Mouse (Mus musculus) hindbrain, embryonic 14.5 days (tissue): ENCODE data around the gene Gpr137. TPM values are rescaled to one million over a fixed set of nuclear protein-coding genes. Genes with fewer than 3 reads are reported as not detected.

Experiments
- ATAC-seq: fragments of 200-750 bp; cut with Nextera tagmentation; 2 replicates; pipeline ENCODE4 v1.8.0; 2017; ENCODE audit warnings: moderate number of reproducible peaks, mild to moderate bottlenecking, moderate TSS enrichment, moderate library complexity; ENCODE audit not compliant: low FRiP score
- DNase-seq: peaks from one replicate; pipeline ENCODE4 v3.0.0-alpha.2; 2015; ENCODE audit warnings: low spot score
- H3K27ac ChIP-seq: fragments of 300-500 bp; sonication (generic); 2 replicates; pipeline ENCODE4 v1.5.1; 2014; ENCODE audit warnings: mild to moderate bottlenecking, moderate library complexity
- H3K27me3 ChIP-seq: fragments of 300-500 bp; sonication (generic); 2 replicates; pipeline ENCODE4 v1.6.1; 2014; ENCODE audit warnings: mild to moderate bottlenecking, low read length, mixed read lengths; ENCODE audit not compliant: control insufficient read depth, insufficient read depth
- H3K36me3 ChIP-seq: fragments of 300-500 bp; sonication (generic); replicated peaks from 2 replicates; pipeline ENCODE4 v1.6.1; 2014; ENCODE audit not compliant: control insufficient read depth, insufficient read depth
- H3K4me1 ChIP-seq: fragments of 300-500 bp; sonication (generic); replicated peaks from 2 replicates; pipeline ENCODE4 v1.6.1; 2014; ENCODE audit warnings: antibody characterized with exemption, low read length, mixed read lengths; ENCODE audit not compliant: control insufficient read depth, insufficient read depth
- H3K4me2 ChIP-seq: fragments of 300-500 bp; sonication (generic); replicated peaks from 2 replicates; pipeline ENCODE4 v1.6.1; 2014; ENCODE audit warnings: mild to moderate bottlenecking, moderate library complexity
- H3K4me3 ChIP-seq: fragments of 300-500 bp; sonication (generic); replicated peaks from 2 replicates; pipeline ENCODE4 v1.5.1; 2014; ENCODE audit warnings: mild to moderate bottlenecking, low read length
- H3K9ac ChIP-seq: fragments of 300-500 bp; sonication (generic); 2 replicates; pipeline ENCODE4 v1.6.1; 2014
- H3K9me3 ChIP-seq: fragments of 300-500 bp; sonication (generic); 2 replicates; pipeline ENCODE4 v1.6.1; 2016; ENCODE audit warnings: low read length; ENCODE audit not compliant: control insufficient read depth
- WGBS: fragments of 180-500 bp; shearing (Covaris S2); extraction: QIAGEN DNeasy Blood & Tissue Kit; methylation state at CpG from one replicate; pipeline ENCODE4 v1.1.7; 2014; 5-methylcytosine and 5-hydroxymethylcytosine counted together
- polyA plus RNA-seq: library from polyadenylated mRNA; unstranded; fragments of >200 nt; fragmentation: Nextera tagmentation; extraction: Ambion mirVana; gene quantifications from 2 replicates; pipeline ENCODE4 v1.2.1, GENCODE M21; 2014

Gpr137 gene
- polyA plus RNA-seq, 1 experiment from 2014 or later = 60.2 TPM

DNA sequence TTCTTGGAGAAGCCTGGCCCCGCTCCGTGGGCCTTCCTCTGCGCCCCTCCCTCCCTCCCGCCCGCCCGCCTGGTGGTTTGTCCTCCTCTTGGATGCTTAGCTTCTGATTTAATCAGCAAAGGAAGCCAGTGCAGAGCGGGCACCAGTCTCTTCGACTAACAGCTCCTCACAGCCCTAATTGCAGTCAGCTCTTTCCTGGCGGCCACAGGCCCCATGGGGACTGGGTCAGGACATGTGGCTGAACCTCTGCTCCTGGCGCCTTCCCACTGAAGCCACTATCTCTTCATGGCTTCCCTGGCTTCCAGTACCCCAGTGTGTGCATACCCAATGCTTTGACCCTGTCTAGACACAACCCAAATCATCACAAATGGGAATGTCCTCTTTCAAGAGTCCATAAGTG lies 14.2 kb upstream of the Gpr137 start:
- Histone ChIP-seq H3K4me3 (no peak overlapping the region), H3K27ac (no peak overlapping the region), H3K36me3 (peaks cover 19% of the 10 kb centered on the region; the same call in 1 of the 2 replicates), H3K27me3 (no peaks in the 10 kb centered on the region), H3K9me3 (no peaks in the 10 kb centered on the region), H3K4me1 (peaks cover 9% of the 10 kb centered on the region), H3K4me2 (no peak overlapping the region), H3K9ac (no peak overlapping the region)
- 83% methylated on average over 10 of the region's 10 CpGs for WGBS
- DNase-seq (no peak), ATAC-seq (no peak)

DNA sequence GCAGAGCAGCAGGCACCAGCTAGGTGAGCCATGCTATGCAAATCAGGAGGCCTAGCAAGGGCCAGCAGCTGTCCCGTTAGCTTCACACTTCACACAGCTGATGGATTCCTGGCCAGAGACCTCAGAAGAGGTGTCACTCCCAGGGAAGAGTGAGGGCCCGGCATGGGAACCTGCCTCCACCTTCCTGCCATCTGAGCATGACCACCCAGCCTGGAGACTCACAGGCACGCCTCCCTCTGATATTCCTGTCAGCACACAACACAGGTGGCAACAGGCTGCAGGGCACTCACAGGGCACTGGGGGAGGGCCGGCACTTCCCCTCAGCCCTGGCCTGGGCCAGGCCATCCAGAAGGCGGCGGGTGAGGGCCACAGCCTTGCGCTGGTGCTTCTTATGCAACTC lies 13.1 kb upstream of the Gpr137 start:
- Histone ChIP-seq H3K36me3 (peaks cover 19% of the 10 kb centered on the region; the same call in 1 of the 2 replicates), H3K27me3 (no peaks in the 10 kb centered on the region), H3K27ac (no peak overlapping the region), H3K9me3 (no peaks in the 10 kb centered on the region), H3K9ac (no peak overlapping the region), H3K4me3 (no peak overlapping the region), H3K4me2 (no peak overlapping the region), H3K4me1 (peaks cover 9% of the 10 kb centered on the region)
- no peak for ATAC-seq
- 90% methylated on average over 7 of the region's 7 CpGs for WGBS
- DNase-seq = no peak

DNA sequence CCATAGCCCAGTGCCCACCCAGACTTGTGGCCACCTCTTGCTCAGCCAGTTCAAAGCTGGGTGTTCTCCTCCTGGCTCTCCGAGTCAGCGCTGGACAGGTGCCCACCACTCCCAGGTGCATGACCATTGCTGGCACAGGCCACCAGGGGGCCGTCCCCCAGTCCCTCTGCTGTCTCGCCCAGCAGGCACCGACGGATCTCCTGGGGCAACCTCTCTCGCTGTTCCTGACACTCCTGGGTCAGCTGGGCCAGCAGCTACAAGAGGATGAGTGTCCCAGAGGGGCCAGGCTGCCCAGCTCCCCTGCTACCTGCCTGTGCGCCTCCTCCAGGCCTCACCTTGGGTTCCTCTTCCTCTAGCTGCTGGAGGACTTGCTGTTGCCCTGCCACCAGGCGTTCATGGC lies 11.8 kb upstream of the Gpr137 start:
- H3K27me3 ChIP-seq = no peaks in the 10 kb centered on the region
- no peak overlapping the region for H3K4me2 ChIP-seq
- DNase-seq (no peak), ATAC-seq (no peak)
- no peak overlapping the region for H3K4me3 ChIP-seq
- H3K27ac ChIP-seq = no peak overlapping the region
- H3K9me3 ChIP-seq = no peaks in the 10 kb centered on the region
- H3K4me1 ChIP-seq = peaks cover 19% of the 10 kb centered on the region
- whole genome bisulfite sequencing = 60% methylated on average over 9 of the region's 9 CpGs
- no peak overlapping the region for H3K9ac ChIP-seq
- 0 out of 2 replicates have a peak, but pooled peaks cover 19% of the 10 kb centered on the region for H3K36me3 ChIP-seq

- DNase-seq (no peak), ATAC-seq (no peak)
- WGBS = 41% methylated on average over 3 of the region's 3 CpGs
- H3K27me3 ChIP-seq = no peaks in the 10 kb centered on the region
- H3K4me2 ChIP-seq = peak overlapping the region; percentile 93
- peak overlapping the region; percentile 90; the same call in 1 of the 2 replicates for H3K27ac ChIP-seq
- peaks cover 19% of the 10 kb centered on the region for H3K4me1 ChIP-seq
- H3K9me3 ChIP-seq = no peaks in the 10 kb centered on the region
- H3K36me3 ChIP-seq = peaks cover 13% of the 10 kb centered on the region; the same call in 1 of the 2 replicates
- H3K9ac ChIP-seq = peak overlapping the region; percentile 63
- H3K4me3 ChIP-seq = peak overlapping the region; percentile 47; the same call in 1 of the 2 replicates
Observed at GRCm38 (mm10) chr19:6952712-6953037, 10.4 kb upstream of the Gpr137 start.

GRCm38 (mm10) chr19:6951994-6952711 lies 9.9 kb upstream of the Gpr137 start:
- Histone ChIP-seq H3K4me1 (peaks cover 19% of the 10 kb centered on the region), H3K27ac (peak overlapping the region; percentile 90), H3K4me2 (peak overlapping the region; percentile 93), H3K9me3 (no peaks in the 10 kb centered on the region), H3K36me3 (peaks cover 14% of the 10 kb centered on the region; the same call in 1 of the 2 replicates), H3K27me3 (no peaks in the 10 kb centered on the region), H3K4me3 (peak overlapping the region; percentile 47), H3K9ac (peak overlapping the region; percentile 63)
- 4% methylated on average over 31 of the region's 31 CpGs for WGBS
- ATAC-seq (peak; percentile 13; the same call in 1 of the 2 replicates), DNase-seq (peak; percentile 55)

DNA sequence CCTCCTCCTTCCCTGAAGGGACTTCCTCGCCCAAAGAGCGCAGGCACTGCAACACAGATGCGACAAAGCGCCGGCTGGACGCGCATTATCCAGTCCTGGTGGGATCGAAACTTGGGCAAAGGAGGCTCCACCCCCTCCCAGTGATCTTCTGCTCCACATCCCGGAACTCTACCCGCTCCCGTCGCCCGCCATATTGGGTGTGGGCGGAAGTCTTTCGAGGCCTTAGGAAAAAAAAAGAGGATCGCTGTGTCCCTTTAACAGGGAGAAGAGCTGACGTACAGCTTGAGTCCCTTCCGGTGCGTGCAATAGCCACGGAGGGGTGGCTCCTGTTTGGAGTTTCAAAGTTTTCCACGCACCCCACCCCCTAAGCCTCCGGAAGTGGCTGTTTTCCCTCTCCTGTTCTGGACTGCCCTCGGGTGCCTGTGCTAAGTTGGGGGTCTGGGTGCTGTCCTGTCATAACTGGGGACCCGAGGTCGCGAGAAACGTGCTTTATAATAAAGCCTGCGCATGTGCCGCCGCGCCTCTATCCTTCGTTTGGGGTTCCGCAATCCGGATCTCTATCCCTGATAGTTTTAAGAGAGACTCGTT lies 9.2 kb upstream of the Gpr137 start:
- Histone ChIP-seq H3K4me2 (peak overlapping the region; percentile 93), H3K27me3 (no peaks in the 10 kb centered on the region), H3K9me3 (no peaks in the 10 kb centered on the region), H3K4me3 (peak overlapping the region; percentile 47), H3K4me1 (peaks cover 19% of the 10 kb centered on the region), H3K27ac (peak overlapping the region; percentile 90), H3K9ac (peak overlapping the region; percentile 63), H3K36me3 (peaks cover 16% of the 10 kb centered on the region; the same call in 1 of the 2 replicates)
- WGBS = under 1% methylated on average over 35 of the region's 35 CpGs
- ATAC-seq (peak; percentile 80), DNase-seq (peak; percentile 89)

GRCm38 (mm10) chr19:6950613-6951153 lies 8.4 kb upstream of the Gpr137 start:
- WGBS = under 1% methylated on average over 28 of the region's 28 CpGs
- peak; percentile 36 for ATAC-seq

DNA sequence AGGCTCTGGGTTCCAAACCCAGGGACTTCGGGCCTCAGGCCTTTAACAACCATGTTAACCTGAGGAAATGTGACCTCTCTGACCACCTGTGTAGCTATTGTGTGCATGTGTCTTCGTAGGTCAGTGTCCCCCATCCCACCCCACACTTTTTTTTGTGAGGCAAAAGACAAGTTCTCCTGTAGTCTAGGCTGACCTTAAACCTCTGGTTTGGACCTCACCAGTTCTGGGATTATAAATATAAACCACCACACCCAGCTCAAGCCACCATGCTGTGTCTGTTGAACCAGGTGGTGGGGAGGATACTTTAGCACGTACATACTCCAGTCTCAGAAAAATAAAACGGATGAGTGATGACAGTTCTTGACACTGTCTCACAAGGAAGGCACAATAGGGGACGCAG lies 7.7 kb upstream of the Gpr137 start:
- DNase-seq (no peak), ATAC-seq (no peak)
- 43% methylated on average over 5 of the region's 5 CpGs for WGBS
- Histone ChIP-seq H3K27ac (peak overlapping the region; percentile 90; the same call in 1 of the 2 replicates), H3K27me3 (no peaks in the 10 kb centered on the region), H3K4me1 (peaks cover 19% of the 10 kb centered on the region), H3K4me2 (peak overlapping the region; percentile 93), H3K4me3 (peak overlapping the region; percentile 47), H3K9me3 (no peaks in the 10 kb centered on the region), H3K9ac (peak overlapping the region; percentile 63), H3K36me3 (peaks cover 16% of the 10 kb centered on the region)

More at GRCm38 (mm10) chr19:6950613-6951153, 8.4 kb upstream of the Gpr137 start:
- Histone ChIP-seq H3K9ac (peak overlapping the region; percentile 63), H3K27me3 (no peaks in the 10 kb centered on the region), H3K4me2 (peak overlapping the region; percentile 93), H3K36me3 (peaks cover 17% of the 10 kb centered on the region; the same call in 1 of the 2 replicates), H3K9me3 (no peaks in the 10 kb centered on the region), H3K27ac (peak overlapping the region; percentile 90), H3K4me3 (peak overlapping the region; percentile 47), H3K4me1 (peaks cover 19% of the 10 kb centered on the region)
- DNase-seq = peak; percentile 78

DNA sequence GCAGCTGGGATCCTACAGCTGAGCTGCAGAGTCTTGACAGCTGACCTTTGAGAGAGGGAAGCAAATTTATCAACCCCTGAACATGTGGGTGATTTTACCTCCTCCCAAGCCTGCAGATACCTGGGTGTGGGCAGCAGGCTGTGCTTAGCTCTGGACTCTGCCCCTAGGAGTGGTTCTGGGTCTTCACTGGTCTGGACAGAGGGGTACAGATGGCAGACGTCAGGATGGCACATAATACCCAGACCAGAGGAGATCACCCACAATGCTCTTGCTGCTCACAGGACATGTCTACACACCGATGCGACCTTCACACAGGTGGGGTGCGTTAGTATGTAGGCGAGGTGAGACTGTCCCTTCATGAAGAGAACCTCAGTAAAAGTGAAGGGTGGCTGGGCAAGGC lies 7.3 kb upstream of the Gpr137 start:
- no peak for ATAC-seq
- Histone ChIP-seq H3K4me3 (no peak overlapping the region), H3K4me2 (peak overlapping the region; percentile 93)

More for the DNA sequence above, 7.3 kb upstream of the Gpr137 start:
- H3K9ac ChIP-seq = peak overlapping the region; percentile 63; the same call in 1 of the 2 replicates
- WGBS = 88% methylated on average over 5 of the region's 5 CpGs
- no peak for DNase-seq
- H3K4me1 ChIP-seq = peaks cover 19% of the 10 kb centered on the region
- no peaks in the 10 kb centered on the region for H3K27me3 ChIP-seq
- H3K27ac ChIP-seq = no peak overlapping the region
- no peaks in the 10 kb centered on the region for H3K9me3 ChIP-seq
- H3K36me3 ChIP-seq = peaks cover 17% of the 10 kb centered on the region
